Mouse (Mus musculus) frontal cortex, adult 2 months (tissue): ENCODE measurements at regions not wholly inside any gene's neighbourhood (a gene's known extent, or its start where the extent isn't known, plus 50 kb on each side); places are given as distances from the start of the nearest gene placed in this dataset.

Source experiments
- DNase-seq, 2 experiments: peaks; one replicate each; pipeline ENCODE4 v3.0.0; 2022; ENCODE audit warnings: low spot score in 1 of 2; ENCODE audit errors: extremely low spot score in 1 of 2

GRCm38 (mm10) chr17:93260366-93261205 lies 61.8 kb downstream of the Adcyap1 start:
- no peak for DNase-seq

- no peak for DNase-seq
Observed at GRCm38 (mm10) chr17:93261206-93261504, 62.3 kb downstream of the Adcyap1 start.

DNA sequence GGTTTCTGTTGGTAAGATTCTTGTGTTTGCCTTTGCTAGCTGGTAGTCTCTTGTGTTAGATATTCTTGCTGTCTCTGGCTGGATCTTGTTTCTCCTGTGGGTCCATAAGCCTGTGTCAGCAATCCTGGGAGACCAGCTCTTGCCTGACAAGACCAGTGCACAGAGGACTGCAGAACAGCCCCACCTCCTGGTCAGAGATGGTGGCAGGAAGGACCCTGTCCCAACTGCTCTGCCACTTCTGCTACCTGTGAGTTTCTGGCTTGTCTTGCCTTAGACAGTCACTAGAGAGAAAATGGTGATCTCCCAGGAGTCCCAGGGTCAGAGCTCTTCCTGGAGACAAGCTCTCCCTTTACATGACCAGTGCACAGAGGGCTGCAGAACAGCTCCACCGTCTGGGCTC lies 107.3 kb downstream of the Adcyap1 start:
- DNase-seq = no peak

- no peak for DNase-seq
Observed at GRCm38 (mm10) chr17:93312139-93312538, 113.3 kb downstream of the Adcyap1 start.

- no peak for DNase-seq
Observed at GRCm38 (mm10) chr17:93312640-93313309, 114.0 kb downstream of the Adcyap1 start.

DNA sequence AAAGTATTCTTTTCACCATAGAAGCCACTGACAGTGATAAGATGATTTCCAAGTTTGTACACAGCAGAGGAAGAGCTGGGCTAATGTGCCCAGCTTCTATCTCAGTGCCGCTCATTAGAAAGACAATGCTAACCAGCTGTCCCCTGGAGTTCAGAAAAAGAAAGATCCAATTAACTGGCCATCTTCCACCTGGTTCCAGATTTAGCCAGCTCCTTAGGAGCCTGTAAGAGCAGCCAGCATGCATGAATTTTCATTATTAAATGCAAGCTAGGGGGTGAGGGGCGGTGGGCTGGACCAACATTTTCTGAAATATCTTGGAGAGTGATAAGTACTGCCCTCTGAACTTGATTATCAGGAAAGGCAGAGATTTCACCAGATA lies 114.5 kb downstream of the Adcyap1 start:
- DNase-seq = no peak

DNA sequence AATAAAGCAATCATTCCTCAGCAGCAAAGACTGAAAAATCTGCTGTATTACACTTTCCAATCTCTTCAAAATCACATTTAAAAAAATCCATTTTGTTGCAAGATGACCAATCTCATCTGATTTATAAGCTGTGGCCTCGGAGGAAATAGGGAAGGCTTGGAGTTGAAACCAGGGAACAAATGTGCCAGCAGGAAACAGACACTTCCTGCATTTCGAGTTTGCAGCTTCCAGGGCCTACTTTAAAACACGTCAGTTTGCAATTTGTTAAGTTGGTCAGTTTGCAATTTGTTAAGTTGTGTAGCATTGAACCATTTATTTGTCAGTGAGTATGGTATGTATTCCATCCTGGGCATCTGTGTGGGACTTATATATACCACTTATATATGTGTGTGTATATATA lies 115.3 kb downstream of the Adcyap1 start:
- DNase-seq = no peak

DNA sequence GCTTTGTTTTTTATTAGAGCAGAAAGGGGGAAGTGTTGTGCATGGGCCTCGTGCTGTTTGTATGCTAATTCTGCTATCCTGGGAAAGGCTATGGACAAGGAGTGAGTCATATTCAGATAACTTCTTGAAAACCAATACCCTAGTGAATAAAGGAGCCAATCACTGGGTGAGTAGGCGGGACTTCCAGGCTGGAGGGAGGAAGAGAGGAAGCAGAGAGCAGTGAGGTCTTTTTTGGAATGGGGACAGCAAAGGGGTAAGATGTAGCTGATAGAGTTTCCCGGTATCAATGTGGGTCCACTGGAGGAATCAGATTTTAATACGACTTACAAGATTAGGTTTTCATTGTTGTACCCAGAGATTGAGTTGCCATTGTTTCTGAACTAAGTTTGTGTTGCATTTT lies 122.7 kb downstream of the Adcyap1 start:
- DNase-seq = no peak

- DNase-seq = no peak
Observed at GRCm38 (mm10) chr17:93337576-93337975, 138.8 kb downstream of the Adcyap1 start.

DNA sequence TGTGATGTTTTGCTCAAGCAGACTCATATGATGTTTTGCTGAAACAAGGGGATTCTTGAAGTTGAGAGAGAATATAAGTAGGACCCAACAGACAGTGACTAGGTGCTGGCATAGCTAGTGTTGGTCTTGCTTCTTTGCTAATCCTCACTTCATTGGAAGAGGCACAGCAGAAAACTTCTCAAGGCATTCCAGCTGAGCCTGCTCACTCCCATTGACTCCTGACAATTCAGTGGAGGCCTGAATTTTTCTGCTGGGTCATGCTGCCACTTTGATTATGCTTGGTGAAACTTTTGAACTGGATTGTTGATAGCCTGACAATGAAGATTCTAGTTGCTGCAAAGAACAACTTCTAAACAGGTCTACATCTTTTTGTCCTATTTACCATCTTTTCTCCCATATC lies 156.4 kb downstream of the Adcyap1 start:
- DNase-seq = no peak

DNA sequence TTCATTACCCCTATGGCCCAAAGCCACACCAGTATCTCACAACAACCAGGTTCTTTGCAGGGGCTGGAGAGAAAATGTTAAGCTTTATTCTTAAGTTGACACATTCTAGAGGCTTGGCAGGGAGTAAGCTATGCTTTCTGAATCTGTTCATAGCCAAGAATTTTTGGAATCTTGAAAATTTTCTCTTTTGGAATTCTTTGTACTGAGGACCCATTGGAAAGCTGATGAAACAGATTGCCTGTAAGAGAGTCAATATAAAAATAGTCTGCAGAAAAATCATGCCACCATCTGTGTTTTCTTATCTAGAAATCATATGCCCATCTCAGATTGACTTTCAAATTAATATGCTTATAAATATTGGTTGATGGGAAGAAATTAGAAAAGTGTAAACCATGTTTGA lies 164.1 kb downstream of the Adcyap1 start:
- DNase-seq = peak in 1 of 2 experiments; percentile 35

DNA sequence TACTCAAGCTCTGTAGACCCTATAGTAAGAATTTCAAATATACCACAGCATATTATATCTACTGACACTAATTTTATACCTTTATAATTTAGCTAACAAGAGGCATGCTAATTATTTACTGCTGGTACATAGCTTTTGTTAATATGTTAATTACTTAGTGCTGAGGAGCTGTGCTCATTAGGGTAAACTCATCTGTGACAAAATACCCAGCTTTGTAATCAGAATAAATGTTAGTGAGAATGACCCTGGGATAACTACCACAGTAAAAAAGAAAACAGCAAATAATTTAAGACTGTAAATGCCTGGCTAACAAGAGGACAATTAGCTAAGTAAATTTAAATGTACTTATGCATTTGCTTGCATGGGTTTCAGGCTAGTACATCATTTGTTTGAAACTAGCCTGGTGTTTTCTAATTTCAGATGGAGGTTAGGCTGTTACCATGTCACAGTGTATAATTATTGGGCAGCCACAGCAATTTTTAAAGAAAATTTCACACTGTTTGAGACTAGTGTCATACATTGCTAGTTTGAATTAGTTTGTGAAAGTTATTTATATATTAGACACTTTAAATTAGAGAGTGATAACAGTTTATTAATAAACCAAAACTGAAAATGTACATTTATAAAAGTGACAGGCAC lies 178.8 kb downstream of the Adcyap1 start:
- DNase-seq = no peak

- peak in 1 of 2 experiments; percentile 33 for DNase-seq
Observed at GRCm38 (mm10) chr17:93379789-93380398, 181.1 kb downstream of the Adcyap1 start.

DNA sequence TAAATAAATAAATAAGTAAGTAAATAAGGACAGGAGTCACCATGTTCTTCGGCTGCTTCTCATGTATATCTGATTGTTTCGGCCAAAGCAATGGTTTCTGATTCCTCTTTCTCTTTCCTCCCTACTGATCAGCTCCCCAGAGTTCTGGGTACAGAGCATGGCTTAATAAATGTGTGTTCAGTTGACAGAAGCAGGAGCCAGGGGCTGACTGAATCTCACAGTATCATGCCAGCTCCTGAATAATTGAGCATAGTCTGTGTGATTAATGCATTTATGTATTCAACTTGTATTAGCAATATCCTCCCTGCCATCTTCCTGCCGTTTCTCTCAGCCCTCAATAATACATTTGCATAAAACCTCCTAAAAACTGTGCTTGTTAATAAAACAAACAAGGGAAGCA lies 191.4 kb downstream of the Adcyap1 start:
- no peak for DNase-seq

DNA sequence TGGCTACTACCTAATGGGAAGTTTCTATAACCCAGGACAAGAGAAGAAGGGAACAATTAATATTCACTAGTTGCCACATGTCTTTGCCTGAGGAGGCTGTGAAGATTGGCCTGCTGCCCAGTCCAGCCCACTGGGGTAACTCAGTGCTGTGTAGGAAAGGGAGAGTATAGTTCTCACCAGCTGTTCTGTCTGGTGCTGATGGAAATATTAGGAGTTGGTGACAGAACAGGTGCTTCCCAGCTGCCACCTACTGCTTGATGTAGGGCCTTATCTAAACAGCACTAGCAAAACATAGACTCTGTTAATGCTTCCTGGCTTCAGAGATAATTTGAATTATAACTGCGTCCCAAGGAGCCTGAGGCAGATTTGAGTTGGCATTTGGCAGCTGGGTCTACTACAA lies 210.5 kb downstream of the Adcyap1 start:
- DNase-seq = peak; percentile 2 to 25
